Mouse (Mus musculus): ENCODE results near the gene Mgst1. TPM values are rescaled to one million over a fixed set of nuclear protein-coding genes. Genes with fewer than 3 reads are reported as not detected.

Mgst1 gene
- polyA plus RNA-seq, 1 experiment, result 2.2 TPM

- H3K4me3 ChIP-seq, result no peak overlapping the region
- H3K36me3 ChIP-seq (ENCODE audit: control insufficient read depth, insufficient read depth), result no peaks in the 10 kb centered on the region
- no peaks in the 10 kb centered on the region for H3K27me3 ChIP-seq (ENCODE audit: control insufficient read depth, insufficient read depth, insufficient read length)
- no peak overlapping the region for H3ac ChIP-seq (ENCODE audit: control insufficient read depth, insufficient read length)
- H3K4me2 ChIP-seq (ENCODE audit: low read depth), result no peak overlapping the region
- no peak for TF ChIP-seq POLR2A (IDR thresholded peaks at IDR 0.05; ENCODE audit: insufficient read length, low read depth)
- no peak for TF ChIP-seq E2F4 (IDR thresholded peaks at IDR 0.05; ENCODE audit: insufficient read depth)
- TF ChIP-seq MAX (IDR thresholded peaks at IDR 0.05; ENCODE audit: low read depth), result no peak
- TF ChIP-seq SRF (IDR thresholded peaks at IDR 0.05; ENCODE audit: control insufficient read depth, insufficient read length, low read depth), result no peak
- TF ChIP-seq TCF12 (IDR thresholded peaks at IDR 0.05; ENCODE audit: insufficient read depth, poor library complexity, severe bottlenecking), result no peak
- no peak for TF ChIP-seq CEBPB (IDR thresholded peaks at IDR 0.05; ENCODE audit: insufficient read depth, poor library complexity, severe bottlenecking)
- TF ChIP-seq TCF3 (IDR thresholded peaks at IDR 0.05; ENCODE audit: insufficient read length, low read depth), result no peak
- no peak for TF ChIP-seq MYOD1 (IDR thresholded peaks at IDR 0.05; ENCODE audit: control insufficient read depth in 1 of 3, insufficient read length in 2 of 3, low read depth in 2 of 3)
- TF ChIP-seq POLR2AphosphoS2 (IDR thresholded peaks at IDR 0.05; ENCODE audit: insufficient read length, low read depth), result no peak
- TF ChIP-seq USF1 (IDR thresholded peaks at IDR 0.05; ENCODE audit: low read depth), result no peak
- TF ChIP-seq REST (IDR thresholded peaks at IDR 0.05; ENCODE audit: insufficient read depth, insufficient read length), result no peak
- TF ChIP-seq MYOG (IDR thresholded peaks at IDR 0.05; ENCODE audit: control insufficient read depth in 1 of 3, insufficient read depth in 1 of 3, insufficient read length in 2 of 3, low read depth in 2 of 3), result no peak
- no peaks in the 10 kb centered on the region for H3K79me2 ChIP-seq (ENCODE audit: control insufficient read depth, insufficient read depth)
Measured at GRCm38 (mm10) chr6:138153111-138153510, 13.0 kb downstream of the Mgst1 start.

- Histone ChIP-seq H3K36me3 (ENCODE audit: control insufficient read depth, insufficient read depth) (no peaks in the 10 kb centered on the region), H3K27me3 (ENCODE audit: control insufficient read depth, insufficient read depth, insufficient read length) (no peaks in the 10 kb centered on the region), H3K4me2 (ENCODE audit: low read depth) (no peak overlapping the region), H3ac (ENCODE audit: control insufficient read depth, insufficient read length) (no peak overlapping the region), H3K79me2 (ENCODE audit: control insufficient read depth, insufficient read depth) (no peaks in the 10 kb centered on the region), H3K4me3 (no peak overlapping the region)
- TF ChIP-seq POLR2A (IDR thresholded peaks at IDR 0.05; ENCODE audit: insufficient read length, low read depth), result no peak
- TF ChIP-seq CEBPB (IDR thresholded peaks at IDR 0.05; ENCODE audit: insufficient read depth, poor library complexity, severe bottlenecking), result no peak
- no peak for TF ChIP-seq POLR2AphosphoS2 (IDR thresholded peaks at IDR 0.05; ENCODE audit: insufficient read length, low read depth)
- TF ChIP-seq REST (IDR thresholded peaks at IDR 0.05; ENCODE audit: insufficient read depth, insufficient read length), result no peak
- no peak for TF ChIP-seq MYOD1 (IDR thresholded peaks at IDR 0.05; ENCODE audit: control insufficient read depth in 1 of 3, insufficient read length in 2 of 3, low read depth in 2 of 3)
- no peak for TF ChIP-seq TCF3 (IDR thresholded peaks at IDR 0.05; ENCODE audit: insufficient read length, low read depth)
- no peak for TF ChIP-seq E2F4 (IDR thresholded peaks at IDR 0.05; ENCODE audit: insufficient read depth)
- TF ChIP-seq USF1 (IDR thresholded peaks at IDR 0.05; ENCODE audit: low read depth), result no peak
- TF ChIP-seq TCF12 (IDR thresholded peaks at IDR 0.05; ENCODE audit: insufficient read depth, poor library complexity, severe bottlenecking), result no peak
- no peak for TF ChIP-seq MAX (IDR thresholded peaks at IDR 0.05; ENCODE audit: low read depth)
- TF ChIP-seq MYOG (IDR thresholded peaks at IDR 0.05; ENCODE audit: control insufficient read depth in 1 of 3, insufficient read depth in 1 of 3, insufficient read length in 2 of 3, low read depth in 2 of 3), result no peak
- TF ChIP-seq SRF (IDR thresholded peaks at IDR 0.05; ENCODE audit: control insufficient read depth, insufficient read length, low read depth), result no peak
Measured at GRCm38 (mm10) chr6:138163920-138164319, 23.8 kb downstream of the Mgst1 start.

GRCm38 (mm10) chr6:138171480-138172224, 31.5 kb downstream of the Mgst1 start:
- H3K4me3 ChIP-seq, result no peak overlapping the region
- no peak overlapping the region for H3ac ChIP-seq (ENCODE audit: control insufficient read depth, insufficient read length)
- no peak for TF ChIP-seq MYOG (IDR thresholded peaks at IDR 0.05; ENCODE audit: control insufficient read depth in 1 of 3, insufficient read depth in 1 of 3, insufficient read length in 2 of 3, low read depth in 2 of 3)
- TF ChIP-seq SRF (IDR thresholded peaks at IDR 0.05; ENCODE audit: control insufficient read depth, insufficient read length, low read depth), result no peak
- TF ChIP-seq CEBPB (IDR thresholded peaks at IDR 0.05; ENCODE audit: insufficient read depth, poor library complexity, severe bottlenecking), result no peak
- no peak for TF ChIP-seq POLR2AphosphoS2 (IDR thresholded peaks at IDR 0.05; ENCODE audit: insufficient read length, low read depth)
- TF ChIP-seq REST (IDR thresholded peaks at IDR 0.05; ENCODE audit: insufficient read depth, insufficient read length), result no peak
- no peak for TF ChIP-seq TCF12 (IDR thresholded peaks at IDR 0.05; ENCODE audit: insufficient read depth, poor library complexity, severe bottlenecking)
- TF ChIP-seq POLR2A (IDR thresholded peaks at IDR 0.05; ENCODE audit: insufficient read length, low read depth), result no peak
- TF ChIP-seq MAX (IDR thresholded peaks at IDR 0.05; ENCODE audit: low read depth), result no peak
- no peak for TF ChIP-seq MYOD1 (IDR thresholded peaks at IDR 0.05; ENCODE audit: control insufficient read depth in 1 of 3, insufficient read length in 2 of 3, low read depth in 2 of 3)
- TF ChIP-seq E2F4 (IDR thresholded peaks at IDR 0.05; ENCODE audit: insufficient read depth), result no peak
- no peak for TF ChIP-seq USF1 (IDR thresholded peaks at IDR 0.05; ENCODE audit: low read depth)
- no peak for TF ChIP-seq TCF3 (IDR thresholded peaks at IDR 0.05; ENCODE audit: insufficient read length, low read depth)
- H3K79me2 ChIP-seq (ENCODE audit: control insufficient read depth, insufficient read depth), result no peaks in the 10 kb centered on the region
- no peaks in the 10 kb centered on the region for H3K27me3 ChIP-seq (ENCODE audit: control insufficient read depth, insufficient read depth, insufficient read length)
- H3K36me3 ChIP-seq (ENCODE audit: control insufficient read depth, insufficient read depth), result no peaks in the 10 kb centered on the region
- no peak overlapping the region for H3K4me2 ChIP-seq (ENCODE audit: low read depth)

Other genes with a start within 250 kb of the Mgst1 start
- not detected for gene Slc15a5, start 60.4 kb upstream of the Mgst1 start, polyA plus RNA-seq (2012; fragmentation: generic; extraction: Trizol)